Mouse (Mus musculus) erythroblast, embryonic 14.5 days (primary cell): ENCODE results near the gene Olfr311.

Experiments used
- GATA1 ChIP-seq: IDR thresholded peaks from 2 replicates; pipeline ENCODE4 v1.6.1; 2012; ENCODE audit warnings: low read length, inconsistent platforms, mixed read lengths
- TAL1 ChIP-seq: IDR thresholded peaks from 3 replicates; pipeline ENCODE4 v1.6.1; 2012; ENCODE audit warnings: low read length, inconsistent platforms, mixed read lengths

GRCm38 (mm10) chr11:58790646-58791045 lies 48.4 kb upstream of the Olfr311 start:
- TF ChIP-seq GATA1 (no peak), TAL1 (no peak)
